Comparison of ENCODE assay signal across 25 mouse cellular contexts in the genomic region with DNA sequence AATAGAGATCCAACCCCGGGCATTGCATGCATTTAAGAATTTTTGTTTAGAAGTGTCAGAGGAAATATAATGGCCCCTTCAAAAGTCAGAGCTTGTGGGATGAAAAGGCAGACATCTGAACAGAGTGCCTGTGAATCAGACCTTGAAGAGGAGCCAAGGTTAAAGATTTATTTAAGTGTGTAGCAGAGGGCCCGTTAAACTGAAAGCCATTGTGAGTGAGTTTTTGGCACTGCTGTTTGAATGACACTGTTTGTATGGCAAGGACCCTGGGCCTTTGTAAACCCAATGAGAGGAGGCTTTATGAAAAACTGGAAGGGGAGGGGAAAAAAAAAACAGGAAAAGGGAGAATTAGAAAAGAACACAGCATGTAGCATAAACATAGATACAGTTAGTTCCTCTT.
DNase-seq lines count a peak whose midpoint lies in the region; ATAC-seq and TF ChIP-seq lines count a peak whose summit lies in the region.
"Had no signal": no experiment of that assay in that cellular context is flagged by ENCODE, and none has a peak within 500 bp of the region (broad histone marks: within the 10 kb centered on the region; RNA-seq: fewer than 3 reads in every experiment).

No protein-coding gene starts in this region.

- no peak overlapping the region for H3K4me2 ChIP-seq in forebrain, postnatal 0 days (ENCODE audit: low read depth)
- no peak overlapping the region for H3K4me2 ChIP-seq in forebrain, embryonic 15.5 days (replicated peaks)
- no peak overlapping the region for H3K4me2 ChIP-seq in lung, embryonic 14.5 days
- no peak overlapping the region for H3K4me2 ChIP-seq in neural tube, embryonic 14.5 days (ENCODE audit: low read depth, low read length)
- H3K4me2 ChIP-seq: embryonic facial prominence, embryonic 15.5 days; heart, embryonic 12.5 days; limb, embryonic 12.5 days; liver, embryonic 11.5 days had no signal

- no peaks in the 10 kb centered on the region for H3K4me1 ChIP-seq in forebrain, postnatal 0 days (ENCODE audit: insufficient read depth)
- H3K4me1 ChIP-seq in forebrain, embryonic 15.5 days = 0 out of 2 replicates have a peak, but pooled peaks cover 5% of the 10 kb centered on the region
- no peaks in the 10 kb centered on the region for H3K4me1 ChIP-seq in lung, embryonic 14.5 days (ENCODE audit: insufficient read depth)
- no peaks in the 10 kb centered on the region for H3K4me1 ChIP-seq in neural tube, embryonic 14.5 days (ENCODE audit: control insufficient read depth, insufficient read depth, low read length)
- H3K4me1 ChIP-seq: embryonic facial prominence, embryonic 15.5 days; heart, embryonic 12.5 days; limb, embryonic 12.5 days had no signal

- H3K9me3 ChIP-seq in forebrain, postnatal 0 days (ENCODE audit: low read length) = no peaks in the 10 kb centered on the region
- H3K9me3 ChIP-seq in forebrain, embryonic 15.5 days = no peaks in the 10 kb centered on the region
- H3K9me3 ChIP-seq in lung, embryonic 14.5 days (ENCODE audit: low read depth, low read length) = no peaks in the 10 kb centered on the region
- H3K9me3 ChIP-seq in neural tube, embryonic 14.5 days (ENCODE audit: control insufficient read depth, low read length) = no peaks in the 10 kb centered on the region
- H3K9me3 ChIP-seq: embryonic facial prominence, embryonic 15.5 days; G1E; heart, embryonic 12.5 days; limb, embryonic 12.5 days had no signal

- no peak for TF ChIP-seq CTCF in forebrain, postnatal 0 days (IDR thresholded peaks at IDR 0.05; ENCODE audit: low read depth)
- TF ChIP-seq CTCF in lung, embryonic 14.5 days (IDR thresholded peaks at IDR 0.05; ENCODE audit: low read depth) = no peak
- no peak for TF ChIP-seq CTCF in brain, embryonic 14.5 days (IDR thresholded peaks at IDR 0.05; ENCODE audit: borderline replicate concordance, extremely low read depth, insufficient read depth, insufficient read length)

- ATAC-seq in forebrain, postnatal 0 days = peak; percentile 51; the same call in 1 of the 2 replicates
- no peak for ATAC-seq in forebrain, embryonic 15.5 days (replicated peaks)
- ATAC-seq in lung, embryonic 14.5 days (ENCODE audit: insufficient read depth) = no peak
- ATAC-seq in neural tube, embryonic 14.5 days (ENCODE audit: low read depth) = peak; percentile 68; the same call in 1 of the 2 replicates
- ATAC-seq: liver, postnatal 0 days; Patski had no signal

- H3K27me3 ChIP-seq in forebrain, postnatal 0 days (ENCODE audit: insufficient read depth, low read length) = no peaks in the 10 kb centered on the region
- H3K27me3 ChIP-seq in forebrain, embryonic 15.5 days = no peaks in the 10 kb centered on the region
- no peaks in the 10 kb centered on the region for H3K27me3 ChIP-seq in lung, embryonic 14.5 days (ENCODE audit: insufficient read depth, low read length)
- no peaks in the 10 kb centered on the region for H3K27me3 ChIP-seq in neural tube, embryonic 14.5 days (ENCODE audit: control insufficient read depth, insufficient read depth, low read length)
- H3K27me3 ChIP-seq: CH12.LX; embryonic facial prominence, embryonic 15.5 days; heart, embryonic 12.5 days; limb, embryonic 12.5 days had no signal

- DNase-seq in forebrain, postnatal 0 days = peak; percentile 22
- DNase-seq in lung, embryonic 14.5 days = peak; percentile 23
- DNase-seq in lung, postnatal 25 days (ENCODE audit: low spot score) = no peak
- peak; percentile 85 for DNase-seq in brain, embryonic 14.5 days (ENCODE audit: low read depth)
- DNase-seq in kidney, adult 9 months = no peak
- DNase-seq: B cell, adult 2 months; cerebellum, postnatal 25 days; gastrocnemius, postnatal 10 days; heart, postnatal 10 days; kidney, adult 11 months; kidney, postnatal 4 days; liver, postnatal 0 days; lung, postnatal 10 days; right cerebral cortex, adult 18-20 months; right cerebral cortex, postnatal 4 days; thymus, postnatal 25 days had no signal

- 13% methylated on average over 2 of the region's 2 CpGs for WGBS in forebrain, postnatal 0 days
- WGBS in forebrain, embryonic 15.5 days = 12% methylated on average over 2 of the region's 2 CpGs
- WGBS in lung, embryonic 14.5 days = 39% methylated on average over 2 of the region's 2 CpGs
- 37% methylated on average over 2 of the region's 2 CpGs for WGBS in neural tube, embryonic 14.5 days

- no peak overlapping the region for H3K4me3 ChIP-seq in forebrain, postnatal 0 days (ENCODE audit: low read depth, low read length)
- H3K4me3 ChIP-seq in forebrain, embryonic 15.5 days = no peak overlapping the region
- no peak overlapping the region for H3K4me3 ChIP-seq in lung, embryonic 14.5 days (ENCODE audit: low read depth, low read length)
- H3K4me3 ChIP-seq in neural tube, embryonic 14.5 days (ENCODE audit: low read depth, low read length) = no peak overlapping the region
- H3K4me3 ChIP-seq: embryonic facial prominence, embryonic 15.5 days; heart, embryonic 12.5 days; limb, embryonic 12.5 days had no signal

- no peaks in the 10 kb centered on the region for H3K36me3 ChIP-seq in forebrain, postnatal 0 days (ENCODE audit: insufficient read depth)
- H3K36me3 ChIP-seq in forebrain, embryonic 15.5 days = no peaks in the 10 kb centered on the region
- no peaks in the 10 kb centered on the region for H3K36me3 ChIP-seq in lung, embryonic 14.5 days (ENCODE audit: insufficient read depth)
- H3K36me3 ChIP-seq in neural tube, embryonic 14.5 days (ENCODE audit: control insufficient read depth, insufficient read depth, low read length) = no peaks in the 10 kb centered on the region
- H3K36me3 ChIP-seq: embryonic facial prominence, embryonic 15.5 days; G1E; heart, embryonic 12.5 days; limb, embryonic 12.5 days had no signal

- TF ChIP-seq POLR2A in brain, embryonic 14.5 days (IDR thresholded peaks at IDR 0.05; ENCODE audit: borderline replicate concordance, extremely low read depth, insufficient read depth, insufficient read length, poor library complexity, severe bottlenecking) = no peak

- no peak overlapping the region for H3K27ac ChIP-seq in forebrain, postnatal 0 days (ENCODE audit: low read depth, low read length)
- no peak overlapping the region for H3K27ac ChIP-seq in forebrain, embryonic 15.5 days (replicated peaks)
- no peak overlapping the region for H3K27ac ChIP-seq in lung, embryonic 14.5 days (ENCODE audit: low read depth)
- H3K27ac ChIP-seq in neural tube, embryonic 14.5 days (ENCODE audit: low read depth, low read length) = no peak overlapping the region
- H3K27ac ChIP-seq: embryonic facial prominence, embryonic 15.5 days; limb, embryonic 12.5 days had no signal

- H3K9ac ChIP-seq in forebrain, postnatal 0 days = no peak overlapping the region
- H3K9ac ChIP-seq in forebrain, embryonic 15.5 days (replicated peaks) = no peak overlapping the region
- H3K9ac ChIP-seq in lung, embryonic 14.5 days = no peak overlapping the region
- no peak overlapping the region for H3K9ac ChIP-seq in neural tube, embryonic 14.5 days (replicated peaks; ENCODE audit: low read depth, low read length)
- H3K9ac ChIP-seq: embryonic facial prominence, embryonic 15.5 days; heart, embryonic 12.5 days; limb, embryonic 12.5 days; liver, postnatal 0 days had no signal

Comparison
In these comparisons a context has a peak if more than half of its experiments do, and no peak if none do; other contexts are left out.
1. ATAC-seq: peak in forebrain, postnatal 0 days (single experiment) and neural tube, embryonic 14.5 days (single experiment); none in forebrain, embryonic 15.5 days (single experiment) and lung, embryonic 14.5 days (single experiment).
2. DNase-seq: peak in forebrain, postnatal 0 days (single experiment), lung, embryonic 14.5 days (single experiment) and brain, embryonic 14.5 days (single experiment); none in lung, postnatal 25 days (single experiment) and kidney, adult 9 months (single experiment).